Mouse (Mus musculus) G1E (cell line): ENCODE results near the gene Thsd1.

Source experiments
- CTCF ChIP-seq: IDR thresholded peaks from 2 replicates; pipeline ENCODE4 v1.5.1; 2012; ENCODE audit warnings: low read depth, low read length, inconsistent platforms, mixed read lengths
- GATA1 ChIP-seq: IDR thresholded peaks from 2 replicates; pipeline ENCODE4 v1.6.1; 2012; ENCODE audit warnings: borderline replicate concordance, low read length, inconsistent platforms, mixed read lengths

DNA sequence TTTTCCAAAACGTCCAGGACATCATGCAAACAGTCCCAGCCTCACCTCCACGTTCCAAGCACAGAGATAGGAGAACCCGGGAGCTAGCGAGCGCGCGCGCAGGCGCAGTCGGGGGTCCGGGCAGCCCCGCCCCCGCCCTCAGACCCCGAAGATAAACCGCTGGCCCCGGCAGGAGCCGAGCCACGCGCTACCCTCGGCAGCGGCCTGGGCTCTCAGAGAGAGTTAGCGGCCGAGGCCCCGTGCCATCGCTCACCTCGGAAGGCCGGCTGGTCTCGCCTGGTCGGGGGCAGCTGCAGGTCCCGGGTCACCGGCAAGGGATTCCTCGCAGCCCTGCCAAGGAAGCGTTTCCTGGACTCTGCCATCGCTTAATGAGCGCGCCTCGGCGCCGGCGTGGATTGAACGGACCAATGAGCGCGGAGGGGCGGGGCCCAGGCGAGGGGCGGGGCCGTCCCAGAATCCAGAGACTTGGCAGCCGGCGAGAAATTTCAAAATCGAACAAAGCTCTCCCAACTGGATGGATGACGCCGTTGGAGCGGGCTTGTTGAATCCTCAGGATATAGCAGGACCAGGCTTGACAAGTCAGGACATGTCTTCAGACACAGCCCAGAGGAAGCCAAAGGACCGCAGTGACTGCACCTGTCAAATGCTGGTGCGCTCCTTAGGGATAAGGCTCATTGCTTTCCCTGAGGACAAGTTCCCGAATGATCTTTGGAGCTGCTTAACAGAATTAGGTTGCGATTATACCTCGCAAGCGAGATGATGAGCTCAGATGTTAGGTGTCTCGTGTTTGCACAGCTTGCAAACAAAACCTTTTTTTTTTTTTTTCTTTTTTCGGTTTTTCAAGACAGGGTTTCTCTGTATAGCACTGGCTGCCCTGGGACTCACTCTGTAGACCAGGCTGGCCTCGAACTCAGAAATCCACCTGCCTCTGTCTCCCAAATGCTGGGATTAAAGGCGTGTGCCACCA is 41.4 kb upstream of the Thsd1 start, which contains the start of gene Ckap2:
- TF ChIP-seq GATA1 (no peak), CTCF (no peak)
